Mouse (Mus musculus) forebrain, embryonic 14.5 days (tissue): ENCODE measurements around the gene Clasrp. TPM values are rescaled to one million over a fixed set of nuclear protein-coding genes. Genes with fewer than 3 reads are reported as not detected.
A peak's percentile ranks its signal among the peaks of the same experiment; 100 is the strongest.

Experiments used
- ATAC-seq: fragments of 200-750 bp; cut with Nextera tagmentation; 2 replicates; pipeline ENCODE4 v1.8.0; 2017; ENCODE audit warnings: mild to moderate bottlenecking, moderate library complexity
- DNase-seq: peaks from one replicate; pipeline ENCODE4 v3.0.0-alpha.2; 2015; ENCODE audit warnings: low spot score
- H3K27ac ChIP-seq: fragments of 300-500 bp; sonication (generic); 2 replicates; pipeline ENCODE4 v1.5.1; 2014; ENCODE audit warnings: low read depth, mild to moderate bottlenecking, control low read depth, low read length, moderate library complexity
- H3K27me3 ChIP-seq: fragments of 300-500 bp; sonication (generic); replicated peaks from 2 replicates; pipeline ENCODE4 v1.6.1; 2014; ENCODE audit warnings: low read length, control low read depth, mixed read lengths; ENCODE audit not compliant: control insufficient read depth, insufficient read depth
- H3K36me3 ChIP-seq: fragments of 300-500 bp; sonication (generic); 2 replicates; pipeline ENCODE4 v1.6.1; 2014; ENCODE audit warnings: low read length, control low read depth; ENCODE audit not compliant: control insufficient read depth, insufficient read depth
- H3K4me1 ChIP-seq: fragments of 300-500 bp; sonication (generic); 2 replicates; pipeline ENCODE4 v1.6.1; 2014; ENCODE audit warnings: antibody characterized with exemption, low read length, control low read depth; ENCODE audit not compliant: control insufficient read depth, insufficient read depth
- H3K4me2 ChIP-seq: fragments of 300-500 bp; sonication (generic); 2 replicates; pipeline ENCODE4 v1.6.1; 2014; ENCODE audit warnings: mild to moderate bottlenecking, control low read depth, low read length
- H3K4me3 ChIP-seq: fragments of 300-500 bp; sonication (generic); 2 replicates; pipeline ENCODE4 v1.5.1; 2014; ENCODE audit warnings: low read depth, low read length, control low read depth
- H3K9ac ChIP-seq: fragments of 300-500 bp; sonication (generic); 2 replicates; pipeline ENCODE4 v1.6.1; 2014; ENCODE audit warnings: mild to moderate bottlenecking, low read length, control low read depth, moderate library complexity
- H3K9me3 ChIP-seq: fragments of 300-500 bp; sonication (generic); replicated peaks from 2 replicates; pipeline ENCODE4 v1.6.1; 2016; ENCODE audit warnings: low read length, control low read depth, mixed read lengths; ENCODE audit not compliant: control insufficient read depth
- WGBS: fragments of 180-500 bp; shearing (Covaris S2); extraction: QIAGEN DNeasy Blood & Tissue Kit; methylation state at CpG from one replicate; pipeline ENCODE4 v1.1.7; 2014; 5-methylcytosine and 5-hydroxymethylcytosine counted together
- polyA plus RNA-seq: library from polyadenylated mRNA; unstranded; fragments of >200 nt; fragmentation: Nextera tagmentation; extraction: Ambion mirVana; gene quantifications from 2 replicates; pipeline ENCODE4 v1.2.1, GENCODE M21; 2014

The Clasrp gene
- polyA plus RNA-seq, 1 experiment from 2014 or later = 27.1 TPM

DNA sequence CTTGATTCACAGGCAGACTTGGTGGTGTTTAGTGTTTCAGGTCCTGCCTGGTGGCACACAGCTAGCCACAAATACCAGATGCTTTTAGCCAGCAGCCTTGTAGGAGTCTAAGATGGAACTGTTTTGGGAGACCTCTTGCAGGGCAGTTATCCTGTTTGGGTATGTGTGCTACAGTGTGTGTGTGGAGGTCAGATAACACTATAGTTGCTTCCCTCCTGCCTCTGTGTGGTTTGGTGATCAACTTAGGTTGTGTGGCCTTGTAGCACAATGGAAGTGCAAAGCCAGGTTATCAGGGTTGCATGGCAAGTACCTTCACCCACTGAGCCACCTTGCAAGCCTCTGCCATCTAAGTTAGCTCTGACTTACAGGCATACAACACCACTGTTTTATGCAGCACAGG, 28.4 kb upstream of the Clasrp start:
- ATAC-seq (no peak), DNase-seq (no peak)
- H3K36me3 ChIP-seq = peaks cover 59% of the 10 kb centered on the region
- no peak overlapping the region for H3K4me3 ChIP-seq
- H3K27me3 ChIP-seq = no peaks in the 10 kb centered on the region
- peaks cover 2% of the 10 kb centered on the region; the same call in 1 of the 2 replicates for H3K4me1 ChIP-seq
- no peak overlapping the region for H3K9ac ChIP-seq
- H3K4me2 ChIP-seq = no peak overlapping the region
- H3K27ac ChIP-seq = no peak overlapping the region
- no peaks in the 10 kb centered on the region for H3K9me3 ChIP-seq

GRCm38 (mm10) chr7:19632275-19632674, 28.0 kb upstream of the Clasrp start:
- H3K36me3 ChIP-seq = peaks cover 55% of the 10 kb centered on the region
- H3K4me2 ChIP-seq = no peak overlapping the region
- H3K9me3 ChIP-seq = no peaks in the 10 kb centered on the region
- H3K9ac ChIP-seq = no peak overlapping the region
- H3K27ac ChIP-seq = no peak overlapping the region
- H3K27me3 ChIP-seq = no peaks in the 10 kb centered on the region
- DNase-seq (no peak), ATAC-seq (no peak)
- H3K4me3 ChIP-seq = no peak overlapping the region
- peaks cover 2% of the 10 kb centered on the region; the same call in 1 of the 2 replicates for H3K4me1 ChIP-seq

GRCm38 (mm10) chr7:19629361-19629734, 25.1 kb upstream of the Clasrp start, which contains the start of gene Relb:
Gene Relb (minus strand): TSS chr7:19629438.
- peak; percentile 78 for ATAC-seq
- WGBS = 2% methylated on average over 36 of the region's 41 CpGs
- no peaks in the 10 kb centered on the region for H3K27me3 ChIP-seq
- H3K4me1 ChIP-seq = peaks cover 2% of the 10 kb centered on the region; the same call in 1 of the 2 replicates
- H3K4me3 ChIP-seq = peak within 1 kb of the TSS; percentile 67
- H3K27ac ChIP-seq = peak within 1 kb of the TSS; percentile 56; the same call in 1 of the 2 replicates
- H3K4me2 ChIP-seq = peak within 1 kb of the TSS; percentile 98
- DNase-seq = peak; percentile 95
- peak within 1 kb of the TSS; percentile 52; the same call in 1 of the 2 replicates for H3K9ac ChIP-seq
- no peaks in the 10 kb centered on the region for H3K9me3 ChIP-seq
- peaks cover 25% of the 10 kb centered on the region for H3K36me3 ChIP-seq

GRCm38 (mm10) chr7:19628536-19629360, 24.5 kb upstream of the Clasrp start:
- Histone ChIP-seq H3K27ac (peak overlapping the region; percentile 56; the same call in 1 of the 2 replicates), H3K4me3 (peak overlapping the region; percentile 67), H3K27me3 (no peaks in the 10 kb centered on the region), H3K4me2 (peak overlapping the region; percentile 98), H3K9me3 (no peaks in the 10 kb centered on the region), H3K36me3 (peaks cover 19% of the 10 kb centered on the region), H3K4me1 (peaks cover 2% of the 10 kb centered on the region; the same call in 1 of the 2 replicates), H3K9ac (peak overlapping the region; percentile 52; the same call in 1 of the 2 replicates)
- WGBS = 1% methylated on average over 56 of the region's 57 CpGs
- ATAC-seq (peak; percentile 86), DNase-seq (peak; percentile 85)

GRCm38 (mm10) chr7:19628192-19628535, 23.9 kb upstream of the Clasrp start:
- Histone ChIP-seq H3K4me2 (peak overlapping the region; percentile 98), H3K27me3 (no peaks in the 10 kb centered on the region), H3K9ac (0 out of 2 replicates have a peak overlapping the region, but pooled peaks have one; percentile 2), H3K4me1 (peaks cover 2% of the 10 kb centered on the region; the same call in 1 of the 2 replicates), H3K36me3 (peaks cover 13% of the 10 kb centered on the region), H3K9me3 (no peaks in the 10 kb centered on the region), H3K4me3 (peak overlapping the region; percentile 67), H3K27ac (no peak overlapping the region)
- ATAC-seq = no peak
- no peak for DNase-seq
- 18% methylated on average over 17 of the region's 17 CpGs for WGBS

DNA sequence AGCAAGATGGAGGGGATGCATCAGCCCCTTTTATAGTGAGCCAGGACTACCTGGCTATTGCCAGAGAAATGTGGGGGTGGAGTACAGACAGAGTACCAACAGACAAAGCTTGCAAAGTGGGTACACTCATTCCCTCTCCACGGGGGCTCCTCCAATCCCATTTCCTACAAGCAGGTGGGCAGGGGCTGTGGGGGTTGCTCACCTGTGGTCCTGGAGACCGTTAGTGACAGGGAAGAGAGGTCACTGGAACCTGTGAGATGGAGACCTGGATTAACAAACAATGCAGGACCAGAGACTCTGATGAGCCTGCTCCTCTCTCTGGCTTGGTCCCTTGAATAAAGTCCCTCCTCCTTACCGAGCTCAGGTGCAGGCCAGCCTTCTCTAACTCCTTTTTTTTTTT, 23.4 kb upstream of the Clasrp start:
- Histone ChIP-seq H3K27ac (no peak overlapping the region), H3K27me3 (no peaks in the 10 kb centered on the region), H3K4me3 (no peak overlapping the region), H3K4me2 (0 out of 2 replicates have a peak overlapping the region, but pooled peaks have one; percentile 98), H3K4me1 (peaks cover 2% of the 10 kb centered on the region; the same call in 1 of the 2 replicates), H3K36me3 (peaks cover 9% of the 10 kb centered on the region; the same call in 1 of the 2 replicates), H3K9ac (no peak overlapping the region), H3K9me3 (no peaks in the 10 kb centered on the region)
- 72% methylated on average over 3 of the region's 3 CpGs for WGBS
- no peak for ATAC-seq
- no peak for DNase-seq

DNA sequence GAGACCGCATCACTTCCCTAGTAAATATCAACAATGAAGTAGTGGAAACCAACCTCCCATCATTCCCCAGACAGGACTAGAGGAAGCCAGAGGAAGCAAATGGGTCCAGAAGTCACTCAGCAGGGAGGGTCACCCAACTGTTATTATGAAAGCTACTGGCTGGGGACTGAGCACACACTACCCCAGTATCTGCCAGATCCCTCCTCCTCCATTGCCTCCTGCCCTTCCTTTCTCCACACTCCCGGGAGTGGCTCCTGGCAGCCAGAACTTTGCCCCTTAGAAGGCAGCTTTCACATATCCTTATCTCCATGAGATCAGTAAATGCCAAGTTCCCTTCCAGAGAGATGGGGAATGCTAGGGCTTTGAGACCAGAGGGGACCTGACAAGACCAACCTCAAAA, 19.1 kb upstream of the Clasrp start:
- no peak overlapping the region for H3K9ac ChIP-seq
- DNase-seq = no peak
- no peak for ATAC-seq
- H3K36me3 ChIP-seq = no peaks in the 10 kb centered on the region
- H3K27ac ChIP-seq = no peak overlapping the region
- no peaks in the 10 kb centered on the region for H3K27me3 ChIP-seq
- WGBS = 78% methylated on average over 2 of the region's 2 CpGs
- no peak overlapping the region for H3K4me3 ChIP-seq
- no peak overlapping the region for H3K4me2 ChIP-seq
- no peaks in the 10 kb centered on the region for H3K9me3 ChIP-seq
- H3K4me1 ChIP-seq = peaks cover 6% of the 10 kb centered on the region; the same call in 1 of the 2 replicates

DNA sequence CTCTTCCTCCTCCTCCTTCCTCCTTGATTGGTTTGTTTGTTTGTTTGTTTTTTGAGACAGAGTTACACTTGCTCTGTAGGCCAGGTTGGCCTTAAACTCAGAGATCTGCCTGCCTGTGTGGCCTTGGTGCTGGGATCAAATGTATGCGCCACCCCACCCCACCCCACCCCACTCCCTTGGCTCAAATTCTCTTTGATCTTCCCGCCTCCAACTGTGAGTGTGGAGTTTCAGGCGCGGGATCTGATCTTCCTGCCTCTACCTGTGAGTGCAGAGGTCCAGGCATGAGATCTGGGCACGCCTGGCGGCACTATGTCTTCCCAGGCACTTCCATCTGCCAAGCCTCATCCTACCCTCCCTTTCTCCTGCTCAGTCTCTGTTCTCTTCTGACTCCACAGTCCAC, 18.0 kb upstream of the Clasrp start:
- WGBS = 47% methylated on average over 6 of the region's 6 CpGs

DNA sequence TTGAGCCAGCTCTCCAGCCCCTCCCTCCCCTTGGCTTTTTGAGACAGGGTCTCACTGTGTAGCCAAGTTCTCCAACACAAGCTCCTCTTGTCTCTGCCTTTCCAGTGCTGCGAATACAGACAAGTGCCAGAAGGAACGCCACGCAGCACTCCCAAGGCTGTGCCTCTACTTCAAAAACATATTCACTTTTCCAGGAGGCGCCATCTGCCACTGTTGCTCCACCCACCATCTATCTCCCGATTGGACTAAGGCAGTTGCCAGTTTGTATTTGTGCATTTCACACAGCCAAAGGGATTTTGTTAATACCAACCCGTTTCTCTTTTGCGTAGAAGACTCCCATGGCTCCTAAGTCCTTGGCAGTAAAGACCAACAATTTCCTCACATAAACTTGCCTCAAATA, 16.5 kb upstream of the Clasrp start:
- Histone ChIP-seq H3K4me1 (peaks cover 4% of the 10 kb centered on the region; the same call in 1 of the 2 replicates), H3K4me2 (no peak overlapping the region), H3K36me3 (no peaks in the 10 kb centered on the region), H3K4me3 (no peak overlapping the region), H3K27ac (no peak overlapping the region), H3K9me3 (no peaks in the 10 kb centered on the region), H3K27me3 (no peaks in the 10 kb centered on the region), H3K9ac (no peak overlapping the region)
- DNase-seq = peak; percentile 14
- ATAC-seq = no peak
- 87% methylated on average over 7 of the region's 7 CpGs for WGBS

More for the DNA sequence above, 18.0 kb upstream of the Clasrp start:
- Histone ChIP-seq H3K4me3 (no peak overlapping the region), H3K4me2 (no peak overlapping the region), H3K9ac (no peak overlapping the region), H3K27ac (no peak overlapping the region), H3K9me3 (no peaks in the 10 kb centered on the region), H3K36me3 (no peaks in the 10 kb centered on the region), H3K27me3 (no peaks in the 10 kb centered on the region), H3K4me1 (peaks cover 4% of the 10 kb centered on the region; the same call in 1 of the 2 replicates)
- ATAC-seq (no peak), DNase-seq (no peak)
